Mouse (Mus musculus): ENCODE data around the gene Gm38100. TPM values are rescaled to one million over a fixed set of nuclear protein-coding genes. Genes with fewer than 3 reads are reported as not detected.

The Gm38100 gene
- polyA plus RNA-seq, 1 experiment from 2014 or later, result 0.12 TPM

DNA sequence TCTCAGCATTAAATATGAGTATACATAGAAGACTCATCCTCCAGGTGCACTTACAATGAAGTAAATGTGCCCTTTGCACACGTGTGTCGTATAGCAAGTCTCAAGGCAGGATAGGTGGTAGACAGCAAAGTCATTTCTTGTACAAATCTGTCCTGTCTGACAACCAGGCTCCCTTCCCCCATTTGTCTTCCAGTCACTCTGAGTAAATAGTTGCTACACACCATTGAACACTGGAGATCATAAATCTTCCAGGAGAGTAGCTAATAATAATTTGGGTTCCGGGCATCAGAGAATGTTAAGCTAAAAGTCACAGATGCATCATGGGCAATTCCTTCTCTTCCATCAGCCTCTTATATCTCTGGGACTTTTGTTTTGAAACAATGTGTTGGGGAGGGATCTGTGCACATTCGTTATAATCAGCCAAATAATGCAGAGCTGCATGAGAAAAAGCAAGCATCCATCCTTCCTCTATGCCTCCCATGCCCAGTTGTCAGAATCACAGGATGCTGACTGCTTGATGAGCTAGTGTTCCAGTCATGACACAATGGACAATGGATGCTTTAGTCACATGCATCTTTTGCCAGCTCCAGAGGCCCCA is 26.7 kb downstream of the Gm38100 start:
- no peak for DNase-seq (ENCODE audit: low spot score)
- no peak overlapping the region for H3K4me3 ChIP-seq (ENCODE audit: low read depth, low read length)
- ATAC-seq (replicated peaks; ENCODE audit: low FRiP score), result no peak
- H3K9ac ChIP-seq (ENCODE audit: low read depth, low read length), result no peak overlapping the region
- WGBS, result 79% methylated on average over 4 of the region's 4 CpGs
- H3K27ac ChIP-seq (ENCODE audit: low read depth, low read length), result no peak overlapping the region
- H3K36me3 ChIP-seq (ENCODE audit: control insufficient read depth, insufficient read depth, low read length), result no peaks in the 10 kb centered on the region
- no peaks in the 10 kb centered on the region for H3K4me1 ChIP-seq (replicated peaks; ENCODE audit: control insufficient read depth, insufficient read depth, low read length)
- no peaks in the 10 kb centered on the region for H3K27me3 ChIP-seq (replicated peaks; ENCODE audit: control insufficient read depth, insufficient read depth, low read length)
- no peaks in the 10 kb centered on the region for H3K9me3 ChIP-seq (ENCODE audit: control insufficient read depth, low read length)
- no peak overlapping the region for H3K4me2 ChIP-seq

GRCm38 (mm10) chr1:175950421-175950820 is 30.3 kb downstream of the Gm38100 start:
- no peaks in the 10 kb centered on the region for H3K36me3 ChIP-seq (ENCODE audit: control insufficient read depth, insufficient read depth, low read length)
- no peak for DNase-seq (ENCODE audit: low spot score)
- H3K4me1 ChIP-seq (replicated peaks; ENCODE audit: control insufficient read depth, insufficient read depth, low read length), result no peaks in the 10 kb centered on the region
- no peaks in the 10 kb centered on the region for H3K9me3 ChIP-seq (ENCODE audit: control insufficient read depth, low read length)
- WGBS, result 79% methylated on average over 3 of the region's 3 CpGs
- no peaks in the 10 kb centered on the region for H3K27me3 ChIP-seq (replicated peaks; ENCODE audit: control insufficient read depth, insufficient read depth, low read length)
- no peak overlapping the region for H3K4me3 ChIP-seq (ENCODE audit: low read depth, low read length)
- H3K4me2 ChIP-seq, result no peak overlapping the region
- no peak overlapping the region for H3K9ac ChIP-seq (ENCODE audit: low read depth, low read length)
- no peak overlapping the region for H3K27ac ChIP-seq (ENCODE audit: low read depth, low read length)
- ATAC-seq (replicated peaks; ENCODE audit: low FRiP score), result no peak

DNA sequence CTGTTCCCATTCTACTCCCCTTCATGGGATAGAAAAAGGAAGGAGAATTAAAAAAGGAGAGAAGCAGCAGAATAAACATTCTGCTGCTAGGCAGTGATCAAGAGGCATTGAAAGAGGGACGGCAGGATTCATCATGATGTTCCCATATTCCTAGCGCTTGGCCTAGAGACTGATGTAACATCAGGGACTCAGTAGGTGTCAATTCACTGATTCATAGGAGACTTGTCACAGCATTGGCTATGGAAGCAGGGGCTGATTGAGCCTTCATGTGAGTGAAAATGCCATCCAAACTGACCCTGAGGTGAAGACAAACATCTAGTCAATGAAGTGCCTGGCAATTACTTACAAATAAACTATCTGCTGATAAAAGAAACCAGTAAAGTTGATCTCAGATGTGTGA is 30.7 kb downstream of the Gm38100 start:
- H3K27ac ChIP-seq (ENCODE audit: low read depth, low read length), result no peak overlapping the region
- 87% methylated on average over 2 of the region's 2 CpGs for WGBS
- no peaks in the 10 kb centered on the region for H3K9me3 ChIP-seq (ENCODE audit: control insufficient read depth, low read length)
- ATAC-seq (replicated peaks; ENCODE audit: low FRiP score), result no peak
- no peaks in the 10 kb centered on the region for H3K36me3 ChIP-seq (ENCODE audit: control insufficient read depth, insufficient read depth, low read length)
- H3K4me3 ChIP-seq (ENCODE audit: low read depth, low read length), result no peak overlapping the region
- no peak for DNase-seq (ENCODE audit: low spot score)
- H3K4me1 ChIP-seq (replicated peaks; ENCODE audit: control insufficient read depth, insufficient read depth, low read length), result no peaks in the 10 kb centered on the region
- no peak overlapping the region for H3K4me2 ChIP-seq
- H3K9ac ChIP-seq (ENCODE audit: low read depth, low read length), result no peak overlapping the region
- no peaks in the 10 kb centered on the region for H3K27me3 ChIP-seq (replicated peaks; ENCODE audit: control insufficient read depth, insufficient read depth, low read length)

DNA sequence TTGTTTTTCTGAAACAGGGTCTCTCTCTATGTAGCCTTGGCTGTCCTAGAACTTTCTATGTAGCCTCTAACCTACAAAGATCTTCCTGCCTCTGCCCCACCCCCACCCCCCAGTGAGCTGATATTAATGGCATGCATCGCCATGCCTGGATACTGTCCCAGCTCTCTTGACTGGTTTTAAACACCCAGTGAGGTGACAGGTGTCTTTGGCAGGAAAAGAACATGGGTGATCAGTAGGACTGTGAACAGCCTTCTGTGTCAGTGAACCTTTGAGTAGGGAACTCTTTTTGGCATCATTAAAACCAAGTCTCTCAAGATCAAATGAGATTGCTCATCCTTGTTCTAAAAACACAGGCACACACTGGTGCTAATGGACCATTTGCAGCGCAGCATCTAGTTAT is 41.7 kb downstream of the Gm38100 start:
- ATAC-seq (replicated peaks; ENCODE audit: low FRiP score) (no peak), DNase-seq (ENCODE audit: low spot score) (no peak)
- H3K4me1 ChIP-seq (replicated peaks; ENCODE audit: control insufficient read depth, insufficient read depth, low read length), result no peaks in the 10 kb centered on the region
- H3K36me3 ChIP-seq (ENCODE audit: control insufficient read depth, insufficient read depth, low read length), result no peaks in the 10 kb centered on the region
- 85% methylated on average over 2 of the region's 2 CpGs for WGBS
- H3K4me3 ChIP-seq (ENCODE audit: low read depth, low read length), result no peak overlapping the region
- no peak overlapping the region for H3K27ac ChIP-seq (ENCODE audit: low read depth, low read length)
- no peaks in the 10 kb centered on the region for H3K27me3 ChIP-seq (replicated peaks; ENCODE audit: control insufficient read depth, insufficient read depth, low read length)
- no peak overlapping the region for H3K4me2 ChIP-seq
- no peak overlapping the region for H3K9ac ChIP-seq (ENCODE audit: low read depth, low read length)
- H3K9me3 ChIP-seq (ENCODE audit: control insufficient read depth, low read length), result no peaks in the 10 kb centered on the region

DNA sequence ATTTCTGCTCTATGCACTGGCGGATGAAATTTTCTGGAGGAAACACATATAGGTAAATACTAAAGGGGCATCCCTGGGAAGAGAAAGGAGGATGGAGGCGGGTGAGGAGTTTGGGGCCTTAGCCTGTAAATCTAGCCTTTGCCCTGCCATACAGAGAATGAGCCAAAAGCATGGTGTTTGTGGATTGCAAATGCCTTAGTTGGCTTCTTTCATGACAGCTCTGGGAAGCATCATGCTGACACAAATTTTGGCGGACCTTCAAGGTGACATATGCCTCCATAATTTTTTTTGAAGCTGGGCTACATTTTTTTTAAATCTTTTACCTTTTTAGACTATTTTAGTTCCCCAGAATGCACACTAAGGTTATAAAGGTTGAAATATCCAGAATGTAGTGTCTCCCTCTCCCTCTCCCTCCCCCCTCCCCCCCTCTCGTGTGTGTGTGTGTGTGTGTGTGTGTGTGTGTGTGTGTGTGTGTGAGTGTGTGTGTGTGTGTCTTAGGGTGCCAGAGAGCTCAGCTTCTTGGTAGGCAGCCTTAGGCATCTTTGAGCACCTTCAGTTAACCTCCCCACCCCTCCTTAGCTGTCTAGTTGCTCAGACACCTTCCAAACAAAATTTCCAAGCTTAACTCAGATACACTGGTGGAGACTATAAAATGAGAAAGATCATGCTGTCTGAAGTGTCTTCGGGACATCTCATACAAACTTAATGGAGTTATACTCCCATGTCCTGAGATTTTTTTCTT is 47.0 kb downstream of the Gm38100 start:
- no peaks in the 10 kb centered on the region for H3K27me3 ChIP-seq (replicated peaks; ENCODE audit: control insufficient read depth, insufficient read depth, low read length)
- 85% methylated on average over 5 of the region's 5 CpGs for WGBS
- no peaks in the 10 kb centered on the region for H3K4me1 ChIP-seq (replicated peaks; ENCODE audit: control insufficient read depth, insufficient read depth, low read length)
- no peak for DNase-seq (ENCODE audit: low spot score)
- H3K36me3 ChIP-seq (ENCODE audit: control insufficient read depth, insufficient read depth, low read length), result no peaks in the 10 kb centered on the region
- no peak for ATAC-seq (replicated peaks; ENCODE audit: low FRiP score)
- no peak overlapping the region for H3K9ac ChIP-seq (ENCODE audit: low read depth, low read length)
- no peak overlapping the region for H3K27ac ChIP-seq (ENCODE audit: low read depth, low read length)
- H3K4me3 ChIP-seq (ENCODE audit: low read depth, low read length), result no peak overlapping the region
- no peaks in the 10 kb centered on the region for H3K9me3 ChIP-seq (ENCODE audit: control insufficient read depth, low read length)
- no peak overlapping the region for H3K4me2 ChIP-seq

- Histone ChIP-seq H3K4me1 (replicated peaks; ENCODE audit: control insufficient read depth, insufficient read depth, low read length) (no peaks in the 10 kb centered on the region), H3K36me3 (ENCODE audit: control insufficient read depth, insufficient read depth, low read length) (no peaks in the 10 kb centered on the region), H3K27ac (ENCODE audit: low read depth, low read length) (no peak overlapping the region), H3K9me3 (ENCODE audit: control insufficient read depth, low read length) (no peaks in the 10 kb centered on the region), H3K27me3 (replicated peaks; ENCODE audit: control insufficient read depth, insufficient read depth, low read length) (no peaks in the 10 kb centered on the region), H3K4me2 (no peak overlapping the region), H3K9ac (ENCODE audit: low read depth, low read length) (no peak overlapping the region), H3K4me3 (ENCODE audit: low read depth, low read length) (no peak overlapping the region)
- no peak for ATAC-seq (replicated peaks; ENCODE audit: low FRiP score)
- DNase-seq (ENCODE audit: low spot score), result no peak
- 85% methylated on average over 5 of the region's 5 CpGs for WGBS
These were observed 50.6 kb downstream of the Gm38100 start for GRCm38 (mm10) chr1:175970710-175971109.

Other genes starting within 250 kb of the Gm38100 start
- 4.0 and 4.3 TPM in 2 replicates for gene Opn3, start 227.6 kb upstream of the Gm38100 start, polyA plus RNA-seq (2014; fragmentation: Nextera tagmentation; extraction: Ambion mirVana)
- gene Chml, start 227.4 kb upstream of the Gm38100 start, polyA plus RNA-seq (2014; fragmentation: Nextera tagmentation; extraction: Ambion mirVana), result 3.2 and 3.6 TPM in 2 replicates
- gene Wdr64, start 221.7 kb upstream of the Gm38100 start, polyA plus RNA-seq (2014; fragmentation: Nextera tagmentation; extraction: Ambion mirVana), result not detected in 2 replicates
- 124 and 131 TPM in 2 replicates for gene Exo1, start 39.7 kb upstream of the Gm38100 start, polyA plus RNA-seq (2014; fragmentation: Nextera tagmentation; extraction: Ambion mirVana)
- gene Rbm8a2, start 58.8 kb downstream of the Gm38100 start, polyA plus RNA-seq (2014; fragmentation: Nextera tagmentation; extraction: Ambion mirVana), result 1.0 and 1.3 TPM in 2 replicates

Data from liver, embryonic 11.5 days (tissue).